Mouse (Mus musculus) myocyte (in vitro differentiated cells): ENCODE results near the gene Gm10322.

Experiments used
- MAX ChIP-seq: IDR thresholded peaks from one replicate; pipeline ENCODE4 v1.6.1; 2011; ENCODE audit warnings: low read depth, mild to moderate bottlenecking, control low read depth
- MYOD1 ChIP-seq, 3 experiments: IDR thresholded peaks; one replicate each; pipeline ENCODE4 v1.6.1; 2011; ENCODE audit warnings: control low read depth in 2 of 3, low read depth in 2 of 3, mild to moderate bottlenecking in 2 of 3, moderate library complexity in 1 of 3; ENCODE audit not compliant: insufficient read length in 2 of 3, control insufficient read depth in 1 of 3
- POLR2A ChIP-seq: IDR thresholded peaks from one replicate; pipeline ENCODE4 v1.6.1; 2011; ENCODE audit warnings: low read depth, mild to moderate bottlenecking, control low read depth, moderate library complexity; ENCODE audit not compliant: insufficient read length
- POLR2AphosphoS2 ChIP-seq: IDR thresholded peaks from one replicate; pipeline ENCODE4 v1.6.1; 2011; ENCODE audit warnings: low read depth, control low read depth; ENCODE audit not compliant: insufficient read length

GRCm38 (mm10) chr10:59571964-59572363 lies 43.9 kb upstream of the Gm10322 start:
- TF ChIP-seq POLR2A, result no peak
- TF ChIP-seq MYOD1 (IDR thresholded peaks at IDR 0.05; ENCODE audit: control insufficient read depth in 1 of 3, insufficient read length in 2 of 3, low read depth in 2 of 3), result no peak
- TF ChIP-seq POLR2AphosphoS2, result no peak
- TF ChIP-seq MAX, result no peak
